Mouse (Mus musculus): ENCODE data around the gene Slc29a4. TPM values are rescaled to one million over a fixed set of nuclear protein-coding genes. Genes with fewer than 3 reads are reported as not detected.

The Slc29a4 gene
- total RNA-seq, 2 experiments from 2014 or later: 52.4 to 60.0 TPM

Other genes with a start within 250 kb of the Slc29a4 start
- gene Ap5z1, start 228.6 kb upstream of the Slc29a4 start, total RNA-seq (2021): 10 to 100 TPM; 18.6 to 24.1 TPM
- gene Papolb, start 162.4 kb upstream of the Slc29a4 start, total RNA-seq (2021): under 1 TPM; 0.30 to 0.45 TPM
- 10 to 100 TPM; 14.7 to 15.2 TPM for gene Radil, start 141.4 kb upstream of the Slc29a4 start, total RNA-seq (2021)
- gene Mmd2, start 83.7 kb upstream of the Slc29a4 start, total RNA-seq (2021): 100 to 1,000 TPM; 166 to 185 TPM
- gene Wipi2, start 64.8 kb upstream of the Slc29a4 start, total RNA-seq (2021): 100 to 1,000 TPM in 1 of 2 experiments, 10 to 100 TPM in 1; 92.7 to 104 TPM
- gene Tnrc18, start 125.2 kb downstream of the Slc29a4 start, total RNA-seq (2021): 100 to 1,000 TPM; 131 to 158 TPM
- 10 to 100 TPM; 37.4 to 40.0 TPM for gene Fbxl18, start 202.9 kb downstream of the Slc29a4 start, total RNA-seq (2021)
- 1,000 to 10,000 TPM; 3,553 to 3,743 TPM for gene Actb, start 214.2 kb downstream of the Slc29a4 start, total RNA-seq (2021)

Measured in layer of hippocampus, postnatal 25 days (tissue).